Mouse (Mus musculus) spleen, adult 12 weeks (tissue): Measurements from ENCODE around the gene Tmem115.
A peak's percentile ranks its signal among the peaks of the same experiment; 100 is the strongest.
"Not testable (repeated sequence)": the region's sequence is repeated elsewhere in the genome, so short reads cannot be mapped to it uniquely, and the experiment has no call there.

Experiments used
- DNase-seq: peaks from one replicate; pipeline ENCODE4 v3.0.0; 2022; ENCODE audit warnings: low spot score

The Tmem115 gene

DNA sequence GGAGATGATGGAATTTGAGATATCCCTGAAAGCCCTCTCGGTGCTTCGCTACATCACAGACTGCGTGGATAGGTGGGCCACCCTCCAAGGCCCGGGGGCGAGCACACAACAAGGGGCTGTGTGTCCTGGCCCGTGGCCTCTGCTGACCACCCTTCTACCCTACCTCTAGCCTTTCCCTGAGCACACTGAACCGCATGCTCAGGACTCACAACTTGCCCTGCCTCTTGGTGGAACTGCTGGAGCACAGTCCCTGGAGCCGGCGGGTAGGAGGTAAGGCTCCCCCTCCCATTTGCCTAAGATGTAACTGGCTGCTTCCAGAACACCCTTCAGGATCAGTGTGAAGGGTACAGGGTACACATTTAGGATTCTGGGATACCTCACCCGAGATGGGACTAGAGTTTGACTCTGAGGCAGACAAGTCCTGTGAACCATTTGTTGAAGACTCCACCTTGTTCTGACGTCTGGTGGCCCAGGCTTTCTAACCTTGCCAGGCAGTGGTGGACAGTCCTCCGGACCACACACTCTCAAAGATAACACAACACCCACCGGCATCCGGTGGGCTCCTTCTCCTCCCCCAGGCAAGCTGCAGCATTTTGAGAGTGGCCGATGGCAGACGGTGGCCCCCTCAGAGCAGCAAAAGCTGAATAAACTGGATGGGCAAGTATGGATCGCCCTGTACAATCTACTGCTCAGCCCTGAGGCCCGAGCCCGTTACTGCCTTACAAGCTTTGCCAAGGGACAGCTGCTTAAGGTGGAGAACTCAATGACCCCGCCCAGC, 15.7 kb downstream of the Tmem115 start:
- no peak for DNase-seq

DNA sequence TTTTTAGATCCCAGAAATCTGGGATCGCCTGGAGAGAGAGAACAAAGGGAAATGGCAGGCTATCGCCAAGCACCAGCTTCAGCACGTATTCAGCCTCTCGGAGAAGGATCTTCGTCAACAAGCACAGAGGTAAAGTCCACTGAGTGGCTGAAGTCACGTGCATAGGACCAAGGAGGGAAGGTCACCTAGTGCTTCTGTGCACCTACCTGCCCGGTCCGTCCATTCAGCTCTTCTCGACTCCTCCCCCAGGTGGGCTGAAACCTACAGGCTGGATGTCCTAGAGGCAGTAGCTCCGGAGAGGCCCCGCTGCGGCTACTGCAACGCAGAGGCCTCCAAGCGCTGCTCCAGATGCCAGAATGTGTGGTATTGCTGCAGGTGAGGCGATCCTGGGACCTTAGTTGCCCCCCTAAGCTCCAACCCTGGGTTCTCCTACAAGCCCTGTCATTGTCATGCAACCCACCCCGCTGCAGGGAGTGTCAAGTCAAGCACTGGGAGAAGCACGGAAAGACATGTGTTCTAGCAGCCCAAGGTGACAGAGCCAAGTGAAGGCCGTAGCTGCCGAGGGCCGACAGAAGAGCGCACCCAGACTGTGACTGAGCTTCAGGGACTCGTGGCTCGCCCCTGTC, 16.9 kb downstream of the Tmem115 start:
- DNase-seq: no peak

DNA sequence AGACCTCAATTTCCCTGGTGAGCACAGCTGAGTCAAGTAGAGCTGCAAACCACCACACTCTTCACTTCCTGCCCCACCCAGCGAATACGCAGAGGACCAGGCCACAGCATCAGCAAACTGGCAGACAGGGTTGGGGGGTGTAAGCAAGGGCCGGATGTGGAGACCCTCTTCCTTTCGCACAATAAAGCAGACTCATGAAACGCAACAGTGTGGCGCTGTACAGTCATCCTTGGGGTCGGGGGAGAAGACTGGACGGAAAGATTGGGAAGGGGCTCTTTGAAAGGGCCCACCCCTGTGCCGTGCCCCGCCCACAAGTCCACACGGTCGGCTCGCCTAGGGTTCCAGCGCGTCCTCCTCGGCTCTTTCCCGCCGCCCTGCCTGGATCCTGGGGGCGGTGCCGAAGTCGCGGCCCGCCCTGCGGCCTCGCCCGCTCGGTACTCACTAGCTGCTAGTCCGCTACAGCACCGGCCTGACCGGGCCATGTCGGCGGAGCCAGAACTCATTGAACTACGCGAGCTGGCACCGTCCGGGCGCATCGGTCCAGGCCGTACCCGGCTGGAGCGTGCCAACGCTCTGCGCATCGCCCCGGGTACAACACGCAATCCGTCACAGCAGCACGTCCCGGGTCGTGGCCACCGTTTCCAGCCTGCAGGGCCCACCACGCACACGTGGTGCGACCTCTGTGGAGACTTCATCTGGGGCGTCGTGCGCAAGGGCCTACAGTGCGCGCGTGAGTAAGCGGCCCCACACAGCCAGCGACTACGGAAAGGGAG, 17.6 kb downstream of the Tmem115 start, which contains the start of gene Rassf1:
Gene Rassf1, plus strand, starts transcription at position 439 of the 773 bp plus-strand sequence.
- DNase-seq: peak; percentile 64

DNA sequence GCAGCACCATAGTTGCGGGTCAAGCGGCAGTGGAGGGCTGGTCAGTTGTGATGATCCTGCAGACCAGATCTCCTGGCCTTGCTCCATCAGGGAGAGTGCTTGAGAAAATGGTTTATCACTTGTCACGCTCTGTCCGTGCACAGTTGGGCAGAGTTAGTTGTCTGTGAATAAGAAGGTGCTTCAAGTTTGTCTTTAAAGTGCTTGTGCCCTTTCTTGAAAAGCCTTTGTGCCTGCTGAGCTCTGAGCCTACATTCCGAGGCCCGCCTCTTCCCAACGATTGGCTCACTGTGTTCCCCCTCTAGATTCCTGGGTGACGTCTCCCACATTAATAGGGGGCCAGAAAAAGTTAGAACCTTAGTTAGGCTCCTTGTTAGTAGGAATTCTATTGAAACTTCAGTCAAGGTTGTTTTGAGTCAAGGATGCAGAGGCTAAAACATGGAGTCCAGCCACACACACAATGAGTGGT, 18.2 kb downstream of the Tmem115 start:
- no peak for DNase-seq

DNA sequence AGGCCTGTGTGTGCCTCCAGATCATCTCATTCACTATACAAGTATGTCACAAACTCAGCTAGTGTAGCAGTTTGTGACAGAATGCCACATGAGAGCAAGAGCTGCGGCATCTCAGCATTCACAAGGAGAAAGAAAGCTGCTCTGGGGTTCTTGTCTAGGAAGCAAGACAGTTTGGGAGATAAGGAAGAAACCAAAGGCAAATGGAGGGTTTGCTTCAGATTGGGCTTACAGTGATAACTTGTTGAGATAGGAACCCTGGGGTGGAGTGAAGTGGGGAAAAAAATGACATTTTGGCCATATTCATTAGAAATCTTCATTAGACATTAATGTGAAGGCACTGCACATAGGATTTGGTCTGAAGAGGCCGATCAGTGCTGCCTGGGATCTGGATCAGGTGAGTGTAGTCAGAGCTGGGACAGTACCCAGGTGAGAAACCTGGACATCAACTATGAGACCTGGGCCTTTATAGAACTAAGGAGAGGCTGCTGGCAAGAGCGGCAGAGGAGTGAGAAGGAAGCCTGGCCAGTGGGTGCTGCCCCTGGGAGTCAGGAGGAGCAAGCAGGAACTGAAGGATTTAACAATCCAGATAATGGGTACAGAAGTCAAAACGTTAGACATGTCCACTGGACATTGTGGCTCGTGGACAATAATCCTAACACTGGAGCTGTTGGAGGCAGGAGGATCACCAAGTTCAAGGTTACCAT, 19.1 kb downstream of the Tmem115 start:
- no peak for DNase-seq

DNA sequence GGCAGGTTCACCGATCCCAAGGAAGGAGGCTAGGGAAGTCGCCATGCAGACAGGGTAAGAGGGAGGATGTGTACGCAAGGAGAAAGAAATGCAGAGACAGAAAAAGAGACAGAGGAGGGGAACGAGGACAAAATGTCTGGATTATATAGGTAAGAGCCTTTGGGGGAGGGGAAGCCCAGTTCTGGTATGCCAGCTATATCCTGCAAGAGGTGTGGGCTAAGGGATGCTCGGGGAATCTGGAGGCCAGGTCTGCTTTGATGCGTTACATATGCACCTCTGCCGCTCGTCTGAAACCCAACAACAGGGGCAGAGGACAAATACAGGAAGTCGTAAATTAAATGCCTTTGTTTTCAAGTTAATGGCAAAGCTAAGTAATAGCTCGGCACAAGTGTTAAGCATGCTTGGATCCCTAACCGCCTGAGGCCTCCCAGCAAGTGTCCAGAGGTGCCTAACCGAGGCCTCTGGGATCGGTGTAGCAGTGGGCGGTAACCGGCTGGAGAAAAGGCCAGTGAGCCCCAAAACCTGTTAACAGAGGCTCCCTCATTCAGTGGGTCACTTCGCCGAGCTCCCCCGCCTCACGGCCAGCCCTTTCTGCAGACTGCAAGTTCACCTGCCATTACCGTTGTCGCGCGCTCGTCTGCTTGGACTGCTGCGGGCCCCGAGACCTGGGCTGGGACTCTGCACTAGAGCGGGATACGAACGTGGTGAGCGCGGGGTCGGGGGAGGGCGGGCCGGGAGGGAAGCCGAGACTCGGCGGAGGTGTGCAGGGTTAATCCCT, 20.0 kb downstream of the Tmem115 start:
- DNase-seq: no peak

DNA sequence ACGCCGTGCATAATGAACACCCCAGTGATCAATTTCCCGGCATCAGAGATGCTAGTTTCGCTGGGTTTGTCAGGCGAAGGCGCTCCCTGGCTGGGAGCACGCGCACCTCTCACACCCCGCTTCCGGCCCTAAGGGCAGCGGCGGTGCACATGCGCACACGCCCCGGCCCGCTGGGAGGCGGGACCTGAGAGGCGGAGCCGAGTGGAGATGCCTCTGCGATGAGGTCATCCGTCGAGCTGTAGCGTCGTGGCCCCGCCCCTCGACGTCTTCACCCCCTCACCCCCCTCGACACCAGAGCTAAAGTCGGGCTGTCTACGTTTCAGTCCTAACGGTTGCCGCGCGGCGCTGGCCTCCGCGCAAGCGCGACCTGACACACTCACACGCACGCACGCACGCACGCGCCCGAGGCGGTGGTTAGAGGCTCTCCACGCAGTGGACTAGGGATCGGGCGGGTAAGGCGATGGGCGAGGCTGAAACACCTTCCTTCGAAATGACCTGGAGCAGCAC, 20.6 kb downstream of the Tmem115 start:
- DNase-seq: peak; percentile 94

DNA sequence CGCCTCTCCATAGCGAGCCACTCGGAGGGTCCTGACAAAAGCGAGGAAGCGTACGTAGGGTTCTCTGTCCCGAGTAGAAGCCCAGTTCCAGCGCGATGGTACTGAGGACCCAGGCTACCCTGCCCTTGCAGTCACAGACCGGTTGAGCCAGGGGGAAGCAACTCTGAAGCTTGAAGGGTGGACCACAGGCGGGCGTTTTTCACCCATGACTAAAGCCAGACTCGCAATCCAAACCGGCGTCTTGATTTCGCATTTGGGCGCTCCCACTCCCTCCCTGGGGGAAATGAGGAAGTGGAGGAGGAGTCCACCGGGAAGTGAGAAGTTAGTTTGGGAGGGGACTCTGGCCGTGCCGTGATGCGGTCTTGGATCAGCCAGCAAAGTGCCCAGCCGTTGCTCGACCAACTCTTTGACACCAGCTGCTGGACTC, 21.3 kb downstream of the Tmem115 start:
- no peak for DNase-seq

DNA sequence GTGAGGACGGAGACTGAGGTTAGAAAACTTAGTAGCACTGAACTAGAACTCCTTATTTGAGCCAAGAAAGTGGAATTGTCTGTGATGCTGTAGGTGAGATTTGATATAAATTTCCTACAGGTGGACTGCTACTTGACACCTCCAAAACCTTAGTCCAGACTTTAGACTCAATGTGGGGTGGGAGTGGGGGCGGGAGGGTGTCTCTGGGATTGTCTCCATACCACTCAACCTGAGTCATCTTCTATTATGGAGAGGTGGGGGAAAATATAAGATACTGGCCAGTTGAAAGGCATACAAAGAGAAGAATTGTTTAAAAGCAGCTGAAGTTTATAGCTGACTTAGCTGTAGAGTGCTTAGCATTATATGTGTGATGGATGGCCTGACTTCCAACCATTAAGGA, 22.0 kb downstream of the Tmem115 start:
- no peak for DNase-seq

DNA sequence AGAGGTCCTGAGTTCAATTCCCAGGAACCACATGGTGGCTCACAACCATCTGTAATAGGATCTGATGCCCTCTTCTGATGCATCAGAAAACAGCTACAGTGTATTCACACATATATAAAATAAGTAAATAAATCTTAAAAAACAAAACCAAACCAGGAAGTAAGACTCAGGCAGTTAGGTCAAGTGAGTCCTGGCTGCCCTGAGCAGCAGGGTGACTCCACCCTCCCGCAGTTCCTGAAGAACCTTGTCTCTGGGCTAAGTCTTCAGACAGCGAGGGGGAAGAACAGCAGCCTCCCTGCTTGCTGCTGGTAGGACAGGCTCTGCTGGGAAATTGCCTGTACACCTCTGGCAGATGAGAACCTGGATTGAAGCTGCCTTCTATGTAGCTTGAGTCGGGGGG, 22.6 kb downstream of the Tmem115 start:
- no peak for DNase-seq

DNA sequence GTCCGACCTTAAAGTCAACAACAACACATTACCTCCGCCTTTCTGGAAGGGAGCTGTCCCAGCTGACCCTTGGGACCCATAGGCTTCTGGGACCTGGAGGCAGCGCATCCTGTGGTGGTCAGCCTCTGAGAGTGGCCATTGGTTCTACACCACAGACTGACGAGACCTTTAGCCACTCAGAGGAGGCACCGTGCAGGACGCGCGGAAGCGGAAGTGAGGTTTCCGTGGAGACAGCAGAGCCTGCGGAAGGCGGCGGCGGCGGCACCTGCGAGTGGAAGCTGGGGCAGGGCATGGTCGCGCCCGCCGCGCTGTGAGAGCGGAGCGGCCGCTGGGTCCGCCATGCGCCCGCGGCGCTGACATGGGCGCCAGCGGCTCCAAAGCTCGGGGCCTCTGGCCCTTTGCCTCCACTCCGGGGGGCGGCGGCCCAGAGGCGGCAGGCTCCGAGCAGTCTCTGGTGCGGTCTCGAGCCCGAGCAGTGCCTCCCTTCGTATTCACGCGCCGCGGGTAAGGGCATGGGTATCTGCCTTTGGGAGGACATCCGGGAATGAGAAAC, 29.4 kb downstream of the Tmem115 start, which contains the start of gene Tusc2:
Gene Tusc2, plus strand, starts transcription at position 227 of the 553 bp plus-strand sequence.
- DNase-seq: peak; percentile 80

DNA sequence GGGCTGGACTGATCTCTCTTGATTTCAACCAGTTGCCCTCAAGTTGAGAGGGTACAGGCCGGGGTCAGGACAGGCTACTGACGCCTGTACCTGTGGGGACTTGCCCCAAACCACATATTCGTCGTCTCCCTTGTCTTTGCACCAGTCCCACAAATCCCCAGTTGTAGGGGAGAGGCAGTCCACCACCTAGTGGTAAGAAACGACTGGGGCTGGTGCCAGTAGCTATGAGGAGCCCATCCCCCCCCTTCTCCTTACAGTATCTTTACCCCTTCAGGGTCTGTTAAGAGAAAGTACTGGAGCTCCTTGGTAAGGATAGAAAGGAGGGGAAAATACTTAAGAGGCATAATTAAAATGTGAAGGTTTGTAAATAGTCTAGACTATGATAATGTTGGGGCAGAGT, 31.8 kb downstream of the Tmem115 start:
- DNase-seq: not testable (repeated sequence)

DNA sequence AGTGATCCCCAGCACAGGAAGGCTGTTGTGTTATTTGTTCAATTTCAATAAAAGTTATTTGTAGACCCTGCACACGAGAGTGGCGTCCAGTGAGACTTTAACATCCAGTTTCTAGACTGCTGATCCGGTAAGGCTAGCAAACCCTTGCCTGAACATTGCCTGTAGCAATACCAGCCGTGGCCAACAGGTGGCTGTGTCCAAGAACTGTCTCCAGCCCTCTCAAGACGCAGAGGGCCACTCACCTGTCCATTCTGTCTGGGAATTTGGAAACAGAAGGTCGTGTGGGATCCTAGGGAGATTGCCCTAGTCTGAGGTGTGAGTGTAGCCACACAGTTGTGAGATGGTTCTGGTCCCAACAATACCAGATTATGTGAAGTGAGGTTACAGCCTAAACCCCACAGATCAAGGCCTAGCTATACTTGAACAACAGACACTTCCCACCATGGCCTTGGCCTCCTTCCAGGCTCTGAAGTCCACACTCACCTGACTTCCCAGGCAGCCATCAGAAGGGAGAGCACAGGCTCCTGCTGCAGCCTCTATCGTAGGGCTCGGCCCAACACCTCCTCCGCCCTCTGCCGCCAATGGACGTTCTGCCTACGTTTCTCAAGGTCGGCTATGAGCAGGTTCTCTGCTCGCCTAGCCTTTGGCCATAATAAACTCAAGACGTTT, 32.4 kb downstream of the Tmem115 start:
- peak; percentile 70 for DNase-seq

DNA sequence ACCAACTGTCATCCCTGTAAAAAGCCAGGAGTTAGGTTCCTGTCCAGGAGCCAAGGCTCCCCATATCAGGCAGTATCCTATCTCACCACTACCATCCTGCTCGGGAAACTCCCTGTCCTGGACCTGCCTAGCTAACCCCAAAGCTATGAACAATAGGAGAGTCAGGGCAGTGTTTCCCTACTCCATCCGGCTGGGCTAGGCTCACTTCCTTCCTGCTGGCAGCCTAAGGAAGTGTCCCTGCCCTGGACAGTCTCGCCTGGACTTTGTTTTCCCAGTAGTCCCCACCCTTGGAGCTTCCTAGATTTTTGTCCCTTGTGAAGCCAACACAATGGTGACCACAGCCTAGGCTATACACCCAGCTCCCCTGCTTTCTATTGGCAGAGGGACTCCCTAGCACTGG, 33.1 kb downstream of the Tmem115 start:
- no peak for DNase-seq

DNA sequence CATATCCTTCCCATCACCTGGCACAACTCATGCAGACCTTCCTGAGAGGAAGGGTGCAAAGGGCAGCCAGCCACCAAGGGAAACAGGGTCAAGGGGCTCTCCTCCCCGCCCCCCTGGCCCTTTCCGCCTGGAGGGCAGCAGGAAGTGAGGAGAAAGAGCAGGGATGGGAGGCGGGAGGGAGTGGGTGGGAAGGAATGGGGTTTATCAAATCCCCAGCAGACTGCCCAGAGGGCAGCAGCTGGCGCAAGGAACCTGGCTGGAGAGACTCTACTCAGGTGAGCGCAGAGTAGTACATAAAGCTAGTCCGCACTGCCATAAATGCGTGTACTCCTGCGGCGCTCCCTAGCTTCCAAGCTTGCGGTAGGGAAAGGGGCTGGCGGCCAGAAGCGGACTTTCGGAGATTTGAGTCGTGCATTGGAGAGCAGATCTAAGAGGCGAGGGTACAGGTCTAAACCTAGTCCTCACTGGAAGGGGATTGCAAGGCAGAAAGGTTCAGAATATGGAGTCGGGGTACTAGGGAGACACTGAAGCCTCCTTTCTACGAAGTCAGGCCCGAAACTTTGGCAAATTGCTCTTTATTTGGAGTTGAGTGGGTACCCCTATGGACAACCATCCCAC, 34.1 kb downstream of the Tmem115 start, which contains the start of gene Hyal2:
Gene Hyal2, plus strand, starts transcription at position 244 of the 618 bp plus-strand sequence.
- DNase-seq: no peak

DNA sequence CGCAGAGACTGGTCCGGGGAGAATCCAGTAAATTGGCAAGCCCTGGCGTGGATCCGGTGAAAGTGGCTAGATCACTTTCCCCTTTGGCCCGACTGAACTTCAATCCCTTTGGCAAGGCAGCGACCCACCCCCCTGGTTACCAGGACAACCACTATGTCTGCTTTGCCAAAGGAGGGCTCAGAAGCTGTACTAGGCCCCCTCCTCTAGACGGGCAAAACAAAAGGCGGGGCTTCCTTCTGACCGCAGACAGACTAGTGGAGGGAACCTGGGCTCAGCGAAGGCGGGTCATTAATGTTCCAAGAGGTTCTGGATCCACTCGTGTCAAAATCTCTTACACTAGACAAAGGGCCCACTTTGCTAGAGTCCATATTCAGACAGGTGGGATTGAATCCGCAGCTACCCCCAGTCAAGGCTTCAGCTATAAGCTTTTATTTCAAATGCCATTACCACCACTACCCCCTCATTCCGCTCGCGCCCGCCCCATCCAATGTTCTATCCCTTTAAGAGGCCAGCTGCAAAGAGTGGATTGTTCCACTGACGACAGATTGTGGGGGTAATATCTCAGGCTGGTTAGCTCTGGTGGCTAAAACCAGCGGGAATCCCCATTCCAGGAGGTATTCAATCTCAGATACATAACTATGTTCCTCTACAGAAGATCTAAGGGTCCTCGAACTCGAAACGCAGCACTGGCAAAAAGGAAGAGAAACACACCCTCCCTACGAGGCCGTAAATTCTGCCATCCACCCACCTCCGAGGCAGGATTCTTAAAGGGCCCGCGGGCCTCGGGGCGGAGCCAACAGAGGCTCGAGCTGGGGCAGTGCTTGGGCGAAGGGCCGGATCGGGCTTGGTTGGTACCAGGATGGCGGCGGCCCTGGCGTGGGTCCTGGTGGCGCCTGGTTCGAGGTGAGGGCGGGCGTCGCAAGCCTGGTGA, 34.9 kb downstream of the Tmem115 start:
- peak; percentile 88 for DNase-seq

DNA sequence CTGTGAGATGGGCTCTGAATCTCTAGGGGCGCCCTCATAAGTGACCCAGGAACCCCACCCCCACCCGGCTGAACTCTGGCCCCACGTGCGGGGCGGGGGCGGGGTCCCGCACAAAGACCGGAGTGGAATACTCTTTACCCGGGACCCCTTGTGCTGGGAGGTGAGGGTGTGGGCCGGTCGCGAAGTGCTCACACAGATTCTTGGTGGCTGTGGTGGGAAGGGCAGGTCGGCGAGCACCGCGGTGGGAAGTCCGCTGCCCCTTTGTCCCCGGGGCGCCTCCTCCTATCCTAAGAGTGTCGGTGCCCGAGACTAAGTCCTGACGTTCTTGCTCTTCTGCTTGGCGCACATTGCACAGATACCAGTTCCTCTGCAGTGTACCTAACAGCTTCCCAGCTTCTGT, 35.5 kb downstream of the Tmem115 start:
- DNase-seq: no peak

DNA sequence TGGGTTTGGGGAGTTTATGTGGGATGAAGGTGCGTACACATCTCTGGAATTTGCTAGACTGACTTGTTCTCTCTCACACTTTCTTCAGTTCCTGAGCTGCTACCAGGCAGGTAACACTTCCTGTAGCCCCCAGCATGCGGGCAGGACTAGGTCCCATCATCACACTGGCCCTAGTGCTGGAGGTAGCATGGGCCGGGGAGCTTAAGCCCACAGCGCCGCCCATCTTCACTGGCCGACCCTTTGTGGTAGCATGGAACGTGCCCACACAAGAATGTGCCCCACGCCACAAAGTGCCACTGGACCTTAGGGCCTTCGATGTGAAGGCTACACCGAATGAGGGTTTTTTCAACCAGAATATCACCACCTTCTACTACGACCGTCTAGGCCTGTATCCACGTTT, 36.3 kb downstream of the Tmem115 start:
- no peak for DNase-seq
